Mouse (Mus musculus) E14TG2a.4 (cell line): Measurements from ENCODE around the gene Brf1.

Experiments used
- CTCF ChIP-seq: conservative IDR thresholded peaks from 2 replicates; pipeline ENCODE4 v1.5.1; 2014; ENCODE audit warnings: low read length
- NANOG ChIP-seq: IDR thresholded peaks from 2 replicates; pipeline ENCODE4 v1.6.1; 2014; ENCODE audit warnings: borderline replicate concordance, low read length, mixed read lengths

GRCm38 (mm10) chr12:112938366-112938765, 62.1 kb downstream of the Brf1 start:
- TF ChIP-seq NANOG, result no peak
- TF ChIP-seq CTCF, result no peak
